Comparison of ENCODE assay signal across 35 mouse cellular contexts in genomic region chrX:133743446-133743845, GRCm38 (mm10). TPM values are rescaled to one million over a fixed set of nuclear protein-coding genes. Genes with fewer than 3 reads are reported as not detected.
"Had no signal": no experiment of that assay in that cellular context is flagged by ENCODE, and none has a peak within 500 bp of the region (broad histone marks: within the 10 kb centered on the region; RNA-seq: fewer than 3 reads in every experiment).

No protein-coding gene starts in this region.

- H3K27me3 ChIP-seq: heart, embryonic 12.5 days; heart, embryonic 13.5 days; heart, embryonic 15.5 days; hindbrain, embryonic 12.5 days; hindbrain, embryonic 13.5 days; hindbrain, embryonic 15.5 days; kidney, embryonic 15.5 days had no signal

- H3K9ac ChIP-seq: heart, embryonic 12.5 days; heart, embryonic 13.5 days; heart, embryonic 15.5 days; hindbrain, embryonic 12.5 days; hindbrain, embryonic 13.5 days; hindbrain, embryonic 14.5 days; hindbrain, embryonic 15.5 days; kidney, embryonic 15.5 days had no signal

- H3K4me1 ChIP-seq: heart, embryonic 10.5 days; heart, embryonic 12.5 days; heart, embryonic 13.5 days; heart, embryonic 15.5 days; hindbrain, embryonic 10.5 days; hindbrain, embryonic 12.5 days; hindbrain, embryonic 13.5 days; hindbrain, embryonic 15.5 days; kidney, embryonic 15.5 days had no signal

- ATAC-seq: hindbrain, embryonic 16.5 days; hindbrain, postnatal 0 days; inflammation-experienced regulatory T-cells, adult 6 months had no signal

- H3K9me3 ChIP-seq: heart, embryonic 10.5 days; heart, embryonic 12.5 days; heart, embryonic 13.5 days; heart, embryonic 15.5 days; hindbrain, embryonic 10.5 days; hindbrain, embryonic 12.5 days; hindbrain, embryonic 13.5 days; hindbrain, embryonic 15.5 days; kidney, embryonic 15.5 days had no signal

- H3K27ac ChIP-seq: heart, adult 2 months; heart, embryonic 10.5 days; heart, embryonic 13.5 days; heart, embryonic 15.5 days; hindbrain, embryonic 10.5 days; hindbrain, embryonic 12.5 days; hindbrain, embryonic 13.5 days; hindbrain, embryonic 14.5 days; hindbrain, embryonic 15.5 days; hindbrain, postnatal 0 days; kidney, embryonic 15.5 days; kidney, postnatal 0 days; layer of hippocampus, adult 2 months; left cerebral cortex, adult 2 months had no signal

- H3K4me3 ChIP-seq: heart, adult 2 months; heart, embryonic 10.5 days; heart, embryonic 12.5 days; heart, embryonic 13.5 days; heart, embryonic 15.5 days; hindbrain, embryonic 10.5 days; hindbrain, embryonic 12.5 days; hindbrain, embryonic 13.5 days; hindbrain, embryonic 15.5 days; kidney, embryonic 15.5 days; layer of hippocampus, adult 2 months; left cerebral cortex, adult 2 months had no signal

- DNase-seq: heart, adult 2 months; heart, postnatal 10 days; heart, postnatal 14 days; heart, postnatal 36 days; heart, postnatal 4 days; kidney, adult 11 months; kidney, adult 18-20 months; kidney, adult 2 months; kidney, adult 8-10 months; kidney, adult 9 months; kidney, postnatal 10 days; kidney, postnatal 14 days; kidney, postnatal 25 days; kidney, postnatal 36 days; kidney, postnatal 4 days; layer of hippocampus, adult 9-11 months; layer of hippocampus, postnatal 36 days had no signal

- H3K36me3 ChIP-seq: heart, embryonic 10.5 days; heart, embryonic 12.5 days; heart, embryonic 13.5 days; heart, embryonic 15.5 days; hindbrain, embryonic 10.5 days; hindbrain, embryonic 12.5 days; hindbrain, embryonic 13.5 days; hindbrain, embryonic 15.5 days; kidney, embryonic 15.5 days had no signal

- H3K4me2 ChIP-seq: heart, embryonic 11.5 days; heart, embryonic 12.5 days; heart, embryonic 13.5 days; heart, embryonic 15.5 days; hindbrain, embryonic 12.5 days; hindbrain, embryonic 13.5 days; hindbrain, embryonic 14.5 days; hindbrain, embryonic 15.5 days; kidney, embryonic 15.5 days had no signal

RNA-seq across cellular contexts. Expression of gene Pcdh19, which starts 54.7 kb away (rescaled TPM):
- total RNA-seq: hematopoietic stem cell, adult 5-6 weeks had no signal
- polyA plus RNA-seq: inflammation-experienced regulatory T-cells, adult 6 months had no signal
